Mouse (Mus musculus): Measurements from ENCODE around the gene Dlg4.

DNA sequence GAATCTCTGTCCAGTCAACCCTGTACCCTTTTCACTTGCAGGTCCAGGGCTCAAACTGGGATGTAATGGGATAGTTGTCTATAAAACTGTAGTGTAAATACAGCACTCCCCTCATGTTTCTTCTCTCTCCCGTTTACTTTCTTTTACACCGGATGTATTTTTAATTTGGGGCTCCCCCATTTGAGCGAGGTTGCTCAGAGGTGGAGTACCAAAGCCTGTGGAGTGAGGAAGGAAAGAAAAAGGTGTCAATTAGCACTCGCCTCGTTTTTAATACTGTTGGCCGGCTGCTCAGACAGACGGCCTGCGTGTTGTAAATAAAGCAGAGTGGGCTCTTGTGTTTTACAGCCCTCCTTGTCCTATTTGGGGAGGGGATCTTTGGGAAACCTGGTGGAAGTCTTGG lies 17.1 kb upstream of the Dlg4 start:
- TF ChIP-seq CTCF (IDR thresholded peaks at IDR 0.05; ENCODE audit: low read depth, low read length) = no peak
- no peak for TF ChIP-seq POLR2A (IDR thresholded peaks at IDR 0.05; ENCODE audit: extremely low read depth, insufficient read depth, low read length)

All from liver, adult 2 months (tissue).